Comparison of ENCODE assay signal across 8 mouse cellular contexts in the genomic region with DNA sequence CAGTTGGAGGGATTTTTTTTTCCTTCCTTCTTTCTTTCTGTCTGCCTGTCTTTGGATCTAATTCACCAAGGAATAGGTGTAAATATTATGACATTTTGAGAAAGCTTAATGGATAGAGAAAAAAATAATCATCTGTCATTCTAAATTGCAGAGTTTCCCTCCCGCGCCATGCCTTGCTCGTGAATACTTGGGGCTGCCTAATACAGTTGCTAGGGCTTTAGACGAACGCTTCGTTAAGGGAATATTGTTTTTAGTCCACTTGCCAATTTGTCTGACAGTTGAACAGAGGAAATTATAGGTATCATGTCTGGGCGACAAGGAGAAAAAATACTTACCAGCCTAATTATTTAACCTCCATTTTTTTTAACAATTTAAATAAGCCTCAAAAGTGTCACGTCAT. TPM values are rescaled to one million over a fixed set of nuclear protein-coding genes. Genes with fewer than 3 reads are reported as not detected.
A peak's percentile ranks its signal among the peaks of the same experiment; 100 is the strongest.
DNase-seq lines count a peak whose midpoint lies in the region; ATAC-seq lines count a peak whose summit lies in the region.

No protein-coding gene starts in this region.

- WGBS in lung, embryonic 15.5 days = 4% methylated on average over 8 of the region's 8 CpGs
- WGBS in forebrain, embryonic 15.5 days = 1% methylated on average over 8 of the region's 8 CpGs
- WGBS in liver, embryonic 12.5 days (ENCODE audit: insufficient replicate concordance) = 5% methylated on average over 8 of the region's 8 CpGs
- 4% methylated on average over 8 of the region's 8 CpGs for WGBS in stomach, embryonic 14.5 days

- H3K9me3 ChIP-seq in lung, embryonic 15.5 days = no peaks in the 10 kb centered on the region
- no peaks in the 10 kb centered on the region for H3K9me3 ChIP-seq in forebrain, embryonic 15.5 days
- H3K9me3 ChIP-seq in liver, embryonic 12.5 days (replicated peaks) = no peaks in the 10 kb centered on the region
- H3K9me3 ChIP-seq in stomach, embryonic 14.5 days (ENCODE audit: control insufficient read depth, low read depth, low read length) = no peaks in the 10 kb centered on the region

- H3K4me3 ChIP-seq in lung, embryonic 15.5 days = peak overlapping the region; percentile 34
- peak overlapping the region; percentile 66 for H3K4me3 ChIP-seq in forebrain, embryonic 15.5 days
- H3K4me3 ChIP-seq in liver, embryonic 12.5 days = no peak overlapping the region
- peak overlapping the region; percentile 37 for H3K4me3 ChIP-seq in stomach, embryonic 14.5 days (ENCODE audit: low read depth, low read length)

- no peak overlapping the region for H3K9ac ChIP-seq in lung, embryonic 15.5 days
- H3K9ac ChIP-seq in forebrain, embryonic 15.5 days (replicated peaks) = peak overlapping the region; percentile 69
- no peak overlapping the region for H3K9ac ChIP-seq in liver, embryonic 12.5 days
- H3K9ac ChIP-seq in stomach, embryonic 14.5 days (replicated peaks; ENCODE audit: low read depth, low read length) = no peak overlapping the region

- ATAC-seq in lung, embryonic 15.5 days (ENCODE audit: borderline replicate concordance, extremely low read depth, low FRiP score, low TSS enrichment) = no peak
- peak; percentile 15; the same call in 1 of the 2 replicates for ATAC-seq in forebrain, embryonic 15.5 days (replicated peaks)
- no peak for ATAC-seq in liver, embryonic 12.5 days
- ATAC-seq in stomach, embryonic 14.5 days (ENCODE audit: insufficient number of reproducible peaks, insufficient read depth, low FRiP score, low read depth) = no peak

- H3K27ac ChIP-seq in lung, embryonic 15.5 days = no peak overlapping the region
- H3K27ac ChIP-seq in forebrain, embryonic 15.5 days (replicated peaks) = peak overlapping the region; percentile 82
- H3K27ac ChIP-seq in liver, embryonic 12.5 days = no peak overlapping the region
- H3K27ac ChIP-seq in stomach, embryonic 14.5 days (ENCODE audit: low read length) = no peak overlapping the region

- peaks cover 60% of the 10 kb centered on the region for H3K27me3 ChIP-seq in lung, embryonic 15.5 days
- H3K27me3 ChIP-seq in forebrain, embryonic 15.5 days = peaks cover 51% of the 10 kb centered on the region
- peaks cover 57% of the 10 kb centered on the region for H3K27me3 ChIP-seq in liver, embryonic 12.5 days (replicated peaks)
- peaks cover 25% of the 10 kb centered on the region for H3K27me3 ChIP-seq in stomach, embryonic 14.5 days (ENCODE audit: control insufficient read depth, insufficient read depth, low read length)

- no peaks in the 10 kb centered on the region for H3K36me3 ChIP-seq in lung, embryonic 15.5 days
- H3K36me3 ChIP-seq in forebrain, embryonic 15.5 days = no peaks in the 10 kb centered on the region
- H3K36me3 ChIP-seq in liver, embryonic 12.5 days = no peaks in the 10 kb centered on the region
- H3K36me3 ChIP-seq in stomach, embryonic 14.5 days (ENCODE audit: control insufficient read depth, insufficient read depth, low read length) = no peaks in the 10 kb centered on the region

- H3K4me2 ChIP-seq in lung, embryonic 15.5 days = peak overlapping the region; percentile 61
- H3K4me2 ChIP-seq in forebrain, embryonic 15.5 days (replicated peaks) = peak overlapping the region; percentile 90
- peak overlapping the region; percentile 57 for H3K4me2 ChIP-seq in liver, embryonic 12.5 days
- peak overlapping the region; percentile 90 for H3K4me2 ChIP-seq in stomach, embryonic 14.5 days (replicated peaks; ENCODE audit: low read depth, low read length)

- peaks cover 17% of the 10 kb centered on the region for H3K4me1 ChIP-seq in lung, embryonic 15.5 days
- peaks cover 44% of the 10 kb centered on the region for H3K4me1 ChIP-seq in forebrain, embryonic 15.5 days
- H3K4me1 ChIP-seq in liver, embryonic 12.5 days = peaks cover 9% of the 10 kb centered on the region; the same call in 1 of the 2 replicates
- H3K4me1 ChIP-seq in stomach, embryonic 14.5 days (ENCODE audit: control insufficient read depth, insufficient read depth, low read length) = no peaks in the 10 kb centered on the region

- no peak for DNase-seq in lung, postnatal 25 days (ENCODE audit: low spot score)
- no peak for DNase-seq in layer of hippocampus, adult 9-10 months (ENCODE audit: low spot score)
- no peak for DNase-seq in kidney, adult 18-20 months
- DNase-seq in thymus, postnatal 0 days (ENCODE audit: low spot score) = no peak

RNA-seq across cellular contexts. Expression of gene Bdnf, which starts 4.0 kb away (rescaled TPM):
- polyA plus RNA-seq in lung, embryonic 15.5 days (2015; fragmentation: Nextera tagmentation; extraction: Ambion mirVana) = 0.62 and 0.67 TPM in 2 replicates
- 2.4 and 2.5 TPM in 2 replicates for polyA plus RNA-seq in forebrain, embryonic 15.5 days (2015; fragmentation: Nextera tagmentation; extraction: Ambion mirVana)
- polyA plus RNA-seq in liver, embryonic 12.5 days (2016; fragmentation: Nextera tagmentation; extraction: Ambion mirVana) = 0.25 and 0.33 TPM in 2 replicates
- 3.1 and 3.2 TPM in 2 replicates for polyA plus RNA-seq in stomach, embryonic 14.5 days (2014; fragmentation: Nextera tagmentation; extraction: Ambion mirVana)
- polyA plus RNA-seq in thymus, postnatal 0 days (2015; fragmentation: Nextera tagmentation; extraction: Ambion mirVana) = 0.36 TPM in 2 replicates
